Comparison of ENCODE assay signal across 8 mouse cellular contexts in genomic region chr4:132302939-132303479, GRCm38 (mm10). TPM values are rescaled to one million over a fixed set of nuclear protein-coding genes. Genes with fewer than 3 reads are reported as not detected.
DNase-seq lines count a peak whose midpoint lies in the region; ATAC-seq and TF ChIP-seq lines count a peak whose summit lies in the region.

TSS of gene Rab42 (minus strand) at chr4:132303385.

- 2% methylated on average over 31 of the region's 31 CpGs for WGBS in embryonic facial prominence, embryonic 11.5 days
- WGBS in intestine, embryonic 16.5 days: 2% methylated on average over 31 of the region's 31 CpGs
- WGBS in limb, embryonic 13.5 days: 1% methylated on average over 27 of the region's 31 CpGs
- 2% methylated on average over 31 of the region's 31 CpGs for whole genome bisulfite sequencing in midbrain, embryonic 13.5 days
- 1% methylated on average over 29 of the region's 31 CpGs for WGBS in spleen, adult 2 months

- H3K4me2 ChIP-seq in embryonic facial prominence, embryonic 11.5 days (ENCODE audit: low read depth, low read length): peak within 1 kb of the TSS; percentile 54
- peak within 1 kb of the TSS; percentile 78 for H3K4me2 ChIP-seq in intestine, embryonic 16.5 days (ENCODE audit: low read depth, low read length)
- peak within 1 kb of the TSS; percentile 73 for H3K4me2 ChIP-seq in limb, embryonic 13.5 days (replicated peaks)
- peak within 1 kb of the TSS; percentile 60 for H3K4me2 ChIP-seq in midbrain, embryonic 13.5 days (replicated peaks)

- H3K4me3 ChIP-seq in embryonic facial prominence, embryonic 11.5 days (ENCODE audit: low read depth, low read length): peak within 1 kb of the TSS; percentile 40
- H3K4me3 ChIP-seq in intestine, embryonic 16.5 days (ENCODE audit: low read length): peak within 1 kb of the TSS; percentile 60
- H3K4me3 ChIP-seq in limb, embryonic 13.5 days: peak within 1 kb of the TSS; percentile 50
- peak within 1 kb of the TSS; percentile 41 for H3K4me3 ChIP-seq in midbrain, embryonic 13.5 days (replicated peaks)
- peak within 1 kb of the TSS; percentile 50 for H3K4me3 ChIP-seq in spleen, adult 2 months (ENCODE audit: extremely low read depth, insufficient read depth, insufficient read length)

- no peak for TF ChIP-seq POLR2A in spleen, adult 2 months (IDR thresholded peaks at IDR 0.05; ENCODE audit: low read depth, low read length)

- no peaks in the 10 kb centered on the region for H3K27me3 ChIP-seq in embryonic facial prominence, embryonic 11.5 days (ENCODE audit: control insufficient read depth, insufficient read depth, low read length)
- no peaks in the 10 kb centered on the region for H3K27me3 ChIP-seq in intestine, embryonic 16.5 days (replicated peaks; ENCODE audit: control insufficient read depth, insufficient read depth, low read length)
- H3K27me3 ChIP-seq in limb, embryonic 13.5 days: no peaks in the 10 kb centered on the region
- no peaks in the 10 kb centered on the region for H3K27me3 ChIP-seq in midbrain, embryonic 13.5 days
- H3K27me3 ChIP-seq in spleen, adult 2 months (ENCODE audit: control insufficient read depth, insufficient read depth, low read length): no peaks in the 10 kb centered on the region

- H3K4me1 ChIP-seq in embryonic facial prominence, embryonic 11.5 days (ENCODE audit: control insufficient read depth, insufficient read depth, low read length): no peaks in the 10 kb centered on the region; the same call in 1 of the 2 replicates
- H3K4me1 ChIP-seq in intestine, embryonic 16.5 days (ENCODE audit: control insufficient read depth, insufficient read depth, low read length): peaks cover 5% of the 10 kb centered on the region
- peaks cover 8% of the 10 kb centered on the region; the same call in 1 of the 2 replicates for H3K4me1 ChIP-seq in limb, embryonic 13.5 days
- H3K4me1 ChIP-seq in midbrain, embryonic 13.5 days (replicated peaks): peaks cover 6% of the 10 kb centered on the region; the same call in 1 of the 2 replicates
- H3K4me1 ChIP-seq in spleen, adult 2 months (ENCODE audit: control insufficient read depth, insufficient read depth, insufficient read length): no peaks in the 10 kb centered on the region

- DNase-seq in cerebellum, adult 11 months: peak; percentile 32
- DNase-seq in cerebellum, adult 8-10 months: no peak
- DNase-seq in embryonic facial prominence, embryonic 11.5 days (ENCODE audit: low spot score): peak; percentile 77
- peak in 1 of 2 experiments; percentile 15 for DNase-seq in spleen, adult 2 months (ENCODE audit: low read depth in 1 of 2, low spot score in 2 of 2)

- H3K27ac ChIP-seq in embryonic facial prominence, embryonic 11.5 days (replicated peaks; ENCODE audit: low read depth, low read length): 0 out of 2 replicates have a peak within 1 kb of the TSS, but pooled peaks have one; percentile 21
- peak within 1 kb of the TSS; percentile 59; the same call in 1 of the 2 replicates for H3K27ac ChIP-seq in intestine, embryonic 16.5 days (ENCODE audit: low read length)
- peak within 1 kb of the TSS; percentile 40; the same call in 1 of the 2 replicates for H3K27ac ChIP-seq in limb, embryonic 13.5 days
- H3K27ac ChIP-seq in midbrain, embryonic 13.5 days: no peak within 1 kb of the TSS
- peak within 1 kb of the TSS; percentile 8; the same call in 1 of the 2 replicates for H3K27ac ChIP-seq in spleen, adult 2 months (ENCODE audit: insufficient read depth, low read length)

- peak; percentile 68 for ATAC-seq in embryonic facial prominence, embryonic 11.5 days (replicated peaks; ENCODE audit: insufficient number of reproducible peaks, low FRiP score, low TSS enrichment, low read depth)
- ATAC-seq in granulocyte monocyte progenitor cell, adult 5-6 weeks (replicated peaks; ENCODE audit: poor library complexity, severe bottlenecking): peak; percentile 82
- ATAC-seq in intestine, embryonic 16.5 days: peak; percentile 72
- ATAC-seq in limb, embryonic 13.5 days (ENCODE audit: low FRiP score, low read depth): peak; percentile 70
- peak; percentile 53; the same call in 1 of the 2 replicates for ATAC-seq in midbrain, embryonic 13.5 days

- no peak; the same call in 1 of the 2 replicates for TF ChIP-seq CTCF in spleen, adult 2 months (IDR thresholded peaks at IDR 0.05; ENCODE audit: extremely low read depth, insufficient read depth, insufficient read length, insufficient replicate concordance)

- no peaks in the 10 kb centered on the region for H3K9me3 ChIP-seq in embryonic facial prominence, embryonic 11.5 days (replicated peaks; ENCODE audit: control insufficient read depth, low read length)
- no peaks in the 10 kb centered on the region for H3K9me3 ChIP-seq in intestine, embryonic 16.5 days (ENCODE audit: control insufficient read depth, low read length)
- no peaks in the 10 kb centered on the region for H3K9me3 ChIP-seq in limb, embryonic 13.5 days
- H3K9me3 ChIP-seq in midbrain, embryonic 13.5 days: no peaks in the 10 kb centered on the region

- peak within 1 kb of the TSS; percentile 54 for H3K9ac ChIP-seq in embryonic facial prominence, embryonic 11.5 days (replicated peaks; ENCODE audit: low read length)
- peak within 1 kb of the TSS; percentile 77 for H3K9ac ChIP-seq in intestine, embryonic 16.5 days (ENCODE audit: low read depth, low read length)
- peak within 1 kb of the TSS; percentile 72 for H3K9ac ChIP-seq in limb, embryonic 13.5 days
- H3K9ac ChIP-seq in midbrain, embryonic 13.5 days (replicated peaks): peak within 1 kb of the TSS; percentile 60

- no peaks in the 10 kb centered on the region for H3K36me3 ChIP-seq in embryonic facial prominence, embryonic 11.5 days (replicated peaks; ENCODE audit: control insufficient read depth, insufficient read depth, low read depth, low read length)
- H3K36me3 ChIP-seq in intestine, embryonic 16.5 days (ENCODE audit: control insufficient read depth, insufficient read depth, low read length): no peaks in the 10 kb centered on the region
- H3K36me3 ChIP-seq in limb, embryonic 13.5 days: no peaks in the 10 kb centered on the region
- H3K36me3 ChIP-seq in midbrain, embryonic 13.5 days: no peaks in the 10 kb centered on the region
- H3K36me3 ChIP-seq in spleen, adult 2 months (ENCODE audit: control insufficient read depth, insufficient read depth, low read length): no peaks in the 10 kb centered on the region

RNA-seq across cellular contexts. Expression of gene Rab42, which starts in this region (rescaled TPM):
- polyA plus RNA-seq in embryonic facial prominence, embryonic 11.5 days (2014; fragmentation: Nextera tagmentation; extraction: Ambion mirVana): 0.67 and 2.2 TPM in 2 replicates
- total RNA-seq in granulocyte monocyte progenitor cell, adult 5-6 weeks (2014; fragmentation: Nextera tagmentation): 3.2 TPM in 1 of 2 replicates, not detected in the other
- total RNA-seq in granulocyte monocyte progenitor cell, adult 5-6 weeks (2017): not detected in 2 replicates
- polyA plus RNA-seq in intestine, embryonic 16.5 days (2015; fragmentation: Nextera tagmentation; extraction: Ambion mirVana): 5.3 and 7.8 TPM in 2 replicates
- 1.7 and 1.9 TPM in 2 replicates for polyA plus RNA-seq in limb, embryonic 13.5 days (2015; fragmentation: Nextera tagmentation; extraction: Ambion mirVana)
- polyA plus RNA-seq in midbrain, embryonic 13.5 days (2015; fragmentation: Nextera tagmentation; extraction: Ambion mirVana): 0.58 and 0.92 TPM in 2 replicates
- 1.2 and 2.0 TPM in 2 replicates for polyA plus RNA-seq in spleen, adult 2 months (2012; rRNA removed)

Comparison
In these comparisons a context has a peak if more than half of its experiments do, and no peak if none do; other contexts are left out.
1. Peak in ATAC-seq, H3K4me3 ChIP-seq, H3K9ac ChIP-seq and H3K4me2 ChIP-seq in midbrain, embryonic 13.5 days; RNA of the gene not detected or under 1 TPM.